Mouse (Mus musculus) intestine, embryonic 16.5 days (tissue): Measurements from ENCODE around the gene Ephb2. TPM values are rescaled to one million over a fixed set of nuclear protein-coding genes. Genes with fewer than 3 reads are reported as not detected.

Experiments
- ATAC-seq: fragments of 200-750 bp; cut with Nextera tagmentation; 2 replicates; pipeline ENCODE4 v1.8.0; 2017; ENCODE audit warnings: moderate TSS enrichment, moderate library complexity
- H3K27ac ChIP-seq: fragments of 300-500 bp; sonication (generic); 2 replicates; pipeline ENCODE4 v1.5.1; 2014; ENCODE audit warnings: mild to moderate bottlenecking, low read length
- H3K27me3 ChIP-seq: fragments of 300-500 bp; sonication (generic); replicated peaks from 2 replicates; pipeline ENCODE4 v1.6.1; 2014; ENCODE audit warnings: low read length, control low read depth, mixed read lengths; ENCODE audit not compliant: control insufficient read depth, insufficient read depth
- H3K36me3 ChIP-seq: fragments of 300-500 bp; sonication (generic); 2 replicates; pipeline ENCODE4 v1.6.1; 2014; ENCODE audit warnings: low read length, control low read depth; ENCODE audit not compliant: control insufficient read depth, insufficient read depth
- H3K4me1 ChIP-seq: fragments of 300-500 bp; sonication (generic); 2 replicates; pipeline ENCODE4 v1.6.1; 2014; ENCODE audit warnings: low read length, control low read depth, mixed read lengths; ENCODE audit not compliant: control insufficient read depth, insufficient read depth
- H3K4me2 ChIP-seq: fragments of 300-500 bp; sonication (generic); 2 replicates; pipeline ENCODE4 v1.6.1; 2014; ENCODE audit warnings: low read depth, low read length, control low read depth
- H3K4me3 ChIP-seq: fragments of 300-500 bp; sonication (generic); 2 replicates; pipeline ENCODE4 v1.5.1; 2014; ENCODE audit warnings: mild to moderate bottlenecking, low read length
- H3K9ac ChIP-seq: fragments of 300-500 bp; sonication (generic); 2 replicates; pipeline ENCODE4 v1.6.1; 2014; ENCODE audit warnings: low read depth, low read length
- H3K9me3 ChIP-seq: fragments of 300-500 bp; sonication (generic); 2 replicates; pipeline ENCODE4 v1.6.1; 2016; ENCODE audit warnings: low read length, control low read depth; ENCODE audit not compliant: control insufficient read depth
- WGBS: fragments of 180-500 bp; shearing (Covaris S2); extraction: QIAGEN DNeasy Blood & Tissue Kit; methylation state at CpG from one replicate; pipeline ENCODE4 v1.1.7; 2014; 5-methylcytosine and 5-hydroxymethylcytosine counted together
- polyA plus RNA-seq: library from polyadenylated mRNA; unstranded; fragments of >200 nt; fragmentation: Nextera tagmentation; extraction: Ambion mirVana; gene quantifications from 2 replicates; pipeline ENCODE4 v1.2.1, GENCODE M21; 2015

Ephb2 gene
- polyA plus RNA-seq, 1 experiment from 2014 or later = 3.5 TPM

DNA sequence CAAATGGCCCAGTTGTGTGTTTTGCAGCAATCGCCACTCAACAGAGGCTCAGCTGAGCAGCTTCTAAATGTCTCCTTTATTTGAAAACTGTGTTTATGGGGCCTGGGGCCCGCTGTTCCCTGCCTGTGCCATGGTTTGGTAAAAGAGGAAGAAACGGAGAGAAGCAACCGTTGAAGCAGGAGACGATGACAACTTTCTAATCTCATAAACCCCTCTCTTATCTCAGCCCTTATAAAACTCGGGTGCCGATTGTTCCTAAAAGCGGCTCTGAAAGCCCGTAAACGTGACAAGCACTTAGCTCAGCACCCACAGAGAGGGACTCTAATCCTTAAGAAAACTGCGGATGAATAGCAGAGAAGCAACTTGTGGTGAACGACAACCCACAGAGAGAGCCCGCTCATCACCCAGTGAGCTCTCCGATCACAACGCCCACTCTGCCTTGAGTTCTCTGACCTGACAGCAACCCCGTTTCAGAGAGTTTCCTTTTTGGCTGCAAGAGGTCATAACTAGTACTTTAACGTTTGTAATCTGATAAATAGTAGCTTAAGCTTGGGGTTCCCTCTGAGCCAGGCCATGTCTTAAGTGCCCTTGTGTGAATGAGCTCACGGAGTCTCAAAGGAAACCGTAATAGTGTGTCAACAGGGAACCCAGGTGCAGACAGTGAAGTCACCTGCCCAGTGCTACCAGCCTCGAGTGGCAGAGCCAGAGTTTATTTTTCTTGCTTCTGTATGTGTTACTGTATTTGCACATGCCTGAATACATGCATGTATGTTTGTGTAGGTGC, 123.6 kb downstream of the Ephb2 start:
- no peak overlapping the region for H3K4me3 ChIP-seq
- H3K27ac ChIP-seq = peak overlapping the region; percentile 15; the same call in 1 of the 2 replicates
- 30% methylated on average over 20 of the region's 20 CpGs for WGBS
- H3K4me1 ChIP-seq = peaks cover 24% of the 10 kb centered on the region
- H3K4me2 ChIP-seq = no peak overlapping the region
- no peaks in the 10 kb centered on the region for H3K36me3 ChIP-seq
- H3K9me3 ChIP-seq = no peaks in the 10 kb centered on the region
- H3K27me3 ChIP-seq = no peaks in the 10 kb centered on the region
- H3K9ac ChIP-seq = no peak overlapping the region
- ATAC-seq = peak; percentile 22; the same call in 1 of the 2 replicates

DNA sequence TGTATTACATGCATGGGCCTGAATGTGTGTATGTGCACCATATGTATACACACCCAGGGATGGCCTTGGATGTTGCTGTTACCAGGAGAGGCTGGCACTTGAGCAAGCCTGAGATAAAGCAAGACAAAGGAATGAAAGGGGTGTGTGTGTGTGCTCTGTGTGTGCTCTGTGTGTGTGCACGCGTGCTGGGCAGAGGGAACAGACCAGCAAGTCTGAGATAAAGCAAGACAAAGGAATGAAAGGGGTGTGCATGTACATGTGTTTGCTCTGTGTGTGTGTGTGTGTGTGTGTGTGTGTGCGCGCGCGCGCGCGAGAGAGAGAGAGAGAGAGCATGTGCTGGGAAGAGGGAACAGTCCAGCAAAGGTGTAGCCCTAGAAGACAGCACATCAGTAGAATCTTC, 125.4 kb downstream of the Ephb2 start:
- H3K36me3 ChIP-seq = no peaks in the 10 kb centered on the region
- H3K4me3 ChIP-seq = no peak overlapping the region
- H3K9me3 ChIP-seq = no peaks in the 10 kb centered on the region
- H3K4me1 ChIP-seq = peaks cover 27% of the 10 kb centered on the region
- H3K27ac ChIP-seq = no peak overlapping the region
- H3K9ac ChIP-seq = no peak overlapping the region
- no peak for ATAC-seq
- H3K27me3 ChIP-seq = no peaks in the 10 kb centered on the region
- 96% methylated on average over 9 of the region's 9 CpGs for WGBS
- no peak overlapping the region for H3K4me2 ChIP-seq

DNA sequence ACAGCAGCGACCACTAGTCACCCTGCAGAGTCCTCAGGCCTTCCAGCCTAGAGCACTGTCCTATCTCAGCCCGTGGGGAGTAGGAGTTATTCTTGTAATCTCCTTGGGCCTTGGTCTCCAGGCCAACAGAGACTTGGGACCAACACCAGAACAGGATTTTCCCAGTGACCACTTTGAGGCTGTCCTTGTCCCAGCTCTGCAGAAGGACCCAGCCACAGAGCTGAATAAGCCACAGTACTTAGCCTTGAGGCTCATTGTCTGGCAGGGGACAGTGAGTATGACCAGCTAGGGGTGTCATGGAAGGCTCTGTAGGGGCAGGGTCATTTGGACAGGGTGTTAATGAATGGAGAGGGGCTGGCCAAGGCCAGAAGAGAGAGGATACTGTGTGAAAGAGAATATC, 126.8 kb downstream of the Ephb2 start:
- H3K9me3 ChIP-seq = no peaks in the 10 kb centered on the region
- no peak overlapping the region for H3K4me3 ChIP-seq
- H3K4me2 ChIP-seq = no peak overlapping the region
- H3K4me1 ChIP-seq = peaks cover 20% of the 10 kb centered on the region
- 50% methylated on average over 2 of the region's 2 CpGs for WGBS
- H3K27ac ChIP-seq = no peak overlapping the region
- no peaks in the 10 kb centered on the region for H3K36me3 ChIP-seq
- no peak overlapping the region for H3K9ac ChIP-seq
- no peaks in the 10 kb centered on the region for H3K27me3 ChIP-seq
- ATAC-seq = no peak

DNA sequence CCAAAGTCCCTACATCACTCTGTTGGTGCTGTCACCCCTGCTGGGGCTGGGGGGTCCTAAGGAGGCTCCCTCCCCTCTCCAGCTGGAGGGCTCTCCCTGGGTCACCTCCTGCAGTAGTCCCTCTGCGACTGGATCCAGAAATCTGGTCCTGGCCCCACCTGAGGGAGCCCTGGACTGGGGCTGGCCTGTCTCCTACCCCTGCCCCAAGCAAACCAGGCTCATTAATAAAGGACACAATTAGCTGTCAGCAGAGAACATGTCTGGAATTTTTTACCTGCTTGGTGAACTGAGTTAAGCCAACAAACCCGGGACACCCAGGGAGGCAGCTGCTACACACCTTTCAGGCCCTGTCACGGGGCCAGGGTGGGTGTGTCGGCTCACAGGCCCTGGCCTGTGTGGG, 129.1 kb downstream of the Ephb2 start:
- H3K4me3 ChIP-seq = no peak overlapping the region
- no peak overlapping the region for H3K9ac ChIP-seq
- no peak for ATAC-seq
- WGBS = 52% methylated on average over 4 of the region's 4 CpGs
- H3K9me3 ChIP-seq = no peaks in the 10 kb centered on the region
- peaks cover 8% of the 10 kb centered on the region for H3K4me1 ChIP-seq
- no peak overlapping the region for H3K27ac ChIP-seq
- no peak overlapping the region for H3K4me2 ChIP-seq
- H3K27me3 ChIP-seq = no peaks in the 10 kb centered on the region
- H3K36me3 ChIP-seq = no peaks in the 10 kb centered on the region

DNA sequence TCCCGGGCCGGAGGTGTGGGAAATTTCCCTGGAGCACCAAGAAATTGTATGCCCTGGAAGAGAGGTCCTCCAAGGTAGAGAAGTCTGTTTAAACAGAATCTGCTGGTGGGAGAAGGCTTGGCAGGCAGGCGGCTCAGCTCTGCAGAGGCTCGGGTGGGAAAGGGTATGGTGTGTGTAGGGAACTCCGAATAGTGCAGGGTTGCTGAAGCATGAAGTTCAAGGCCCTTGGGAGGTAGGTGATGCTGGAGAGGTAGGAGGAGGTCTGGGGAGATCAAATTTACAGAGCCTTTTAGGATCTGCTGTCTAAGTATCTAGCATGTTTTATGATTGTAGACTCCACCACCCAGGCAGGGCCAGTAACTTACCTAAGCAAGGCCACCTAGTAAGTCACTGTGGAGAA, 130.7 kb downstream of the Ephb2 start:
- H3K27me3 ChIP-seq = no peaks in the 10 kb centered on the region
- no peak overlapping the region for H3K4me3 ChIP-seq
- H3K27ac ChIP-seq = no peak overlapping the region
- no peak overlapping the region for H3K4me2 ChIP-seq
- peaks cover 7% of the 10 kb centered on the region; the same call in 1 of the 2 replicates for H3K4me1 ChIP-seq
- no peaks in the 10 kb centered on the region for H3K36me3 ChIP-seq
- H3K9ac ChIP-seq = no peak overlapping the region
- 81% methylated on average over 5 of the region's 5 CpGs for WGBS
- no peak for ATAC-seq
- no peaks in the 10 kb centered on the region for H3K9me3 ChIP-seq

DNA sequence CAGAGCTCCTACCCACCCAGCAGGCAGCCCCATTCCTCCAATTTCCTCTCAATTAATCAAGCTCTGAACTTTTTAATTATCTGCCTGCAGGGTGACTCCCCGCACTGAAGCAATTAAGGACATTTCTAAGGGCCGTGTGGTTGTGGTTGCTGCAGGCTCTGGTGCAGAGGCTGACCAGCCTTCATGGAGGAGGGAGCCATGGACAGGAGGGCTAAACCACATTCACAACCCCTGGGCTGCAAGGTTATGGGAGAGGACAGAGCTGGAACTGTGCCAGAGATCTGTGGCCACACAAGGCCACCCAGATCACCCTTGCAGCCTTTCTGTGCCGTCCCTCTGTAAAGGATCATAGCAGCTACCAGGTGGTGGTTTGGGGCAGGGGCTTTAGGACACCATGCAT, 131.2 kb downstream of the Ephb2 start:
- Histone ChIP-seq H3K4me1 (peaks cover 7% of the 10 kb centered on the region; the same call in 1 of the 2 replicates), H3K9me3 (no peaks in the 10 kb centered on the region), H3K9ac (no peak overlapping the region), H3K27ac (no peak overlapping the region), H3K27me3 (no peaks in the 10 kb centered on the region), H3K4me3 (no peak overlapping the region), H3K36me3 (no peaks in the 10 kb centered on the region), H3K4me2 (no peak overlapping the region)
- WGBS = 49% methylated on average over 3 of the region's 3 CpGs
- ATAC-seq = no peak

DNA sequence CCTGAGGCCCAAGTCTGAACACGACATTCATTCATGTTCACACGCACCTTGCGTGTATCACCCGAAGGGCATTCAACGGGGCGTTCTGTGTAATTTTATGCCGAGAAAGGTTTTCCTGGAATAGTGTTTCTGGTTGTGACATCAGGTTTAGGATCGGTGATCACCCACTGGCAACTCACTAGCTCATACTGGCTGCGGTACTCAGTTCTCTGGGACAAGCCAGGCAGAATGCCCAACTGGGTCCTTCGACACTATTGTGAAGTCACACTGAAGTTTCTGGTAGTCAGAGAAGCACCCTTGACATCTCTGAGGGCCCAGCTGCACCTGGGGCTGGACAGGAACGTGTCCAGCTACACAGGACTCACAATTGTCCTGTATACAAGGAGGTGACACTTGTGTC, 132.4 kb downstream of the Ephb2 start:
- no peaks in the 10 kb centered on the region for H3K27me3 ChIP-seq
- H3K9me3 ChIP-seq = no peaks in the 10 kb centered on the region
- H3K27ac ChIP-seq = no peak overlapping the region
- no peak overlapping the region for H3K4me3 ChIP-seq
- peaks cover 5% of the 10 kb centered on the region; the same call in 1 of the 2 replicates for H3K4me1 ChIP-seq
- H3K9ac ChIP-seq = no peak overlapping the region
- no peak for ATAC-seq
- 91% methylated on average over 11 of the region's 11 CpGs for WGBS
- no peak overlapping the region for H3K4me2 ChIP-seq
- H3K36me3 ChIP-seq = no peaks in the 10 kb centered on the region

DNA sequence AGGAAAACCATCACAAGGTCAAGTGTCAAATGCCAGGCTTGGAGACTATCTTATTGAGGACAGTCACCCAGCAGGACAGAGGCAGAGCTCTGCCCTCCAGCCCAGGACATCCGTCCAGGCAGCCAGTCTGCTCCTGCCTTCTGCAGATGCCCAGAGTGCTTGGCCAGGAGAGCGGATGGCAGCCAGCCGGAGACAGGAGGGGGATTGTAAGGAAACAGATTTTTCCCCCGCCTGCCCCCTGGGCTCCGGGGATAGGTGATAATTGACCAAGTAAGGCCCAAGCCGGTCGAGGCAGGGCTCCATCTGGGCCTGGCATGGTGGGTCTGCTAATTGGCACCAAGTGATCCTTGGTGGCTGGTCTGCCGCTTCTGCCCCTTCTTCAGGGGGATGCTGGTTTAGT, 133.3 kb downstream of the Ephb2 start:
- H3K9ac ChIP-seq = no peak overlapping the region
- H3K4me1 ChIP-seq = peaks cover 3% of the 10 kb centered on the region; the same call in 1 of the 2 replicates
- no peak overlapping the region for H3K4me2 ChIP-seq
- no peaks in the 10 kb centered on the region for H3K9me3 ChIP-seq
- 70% methylated on average over 8 of the region's 8 CpGs for WGBS
- H3K4me3 ChIP-seq = no peak overlapping the region
- H3K27ac ChIP-seq = no peak overlapping the region
- H3K27me3 ChIP-seq = no peaks in the 10 kb centered on the region
- ATAC-seq = no peak
- H3K36me3 ChIP-seq = no peaks in the 10 kb centered on the region

DNA sequence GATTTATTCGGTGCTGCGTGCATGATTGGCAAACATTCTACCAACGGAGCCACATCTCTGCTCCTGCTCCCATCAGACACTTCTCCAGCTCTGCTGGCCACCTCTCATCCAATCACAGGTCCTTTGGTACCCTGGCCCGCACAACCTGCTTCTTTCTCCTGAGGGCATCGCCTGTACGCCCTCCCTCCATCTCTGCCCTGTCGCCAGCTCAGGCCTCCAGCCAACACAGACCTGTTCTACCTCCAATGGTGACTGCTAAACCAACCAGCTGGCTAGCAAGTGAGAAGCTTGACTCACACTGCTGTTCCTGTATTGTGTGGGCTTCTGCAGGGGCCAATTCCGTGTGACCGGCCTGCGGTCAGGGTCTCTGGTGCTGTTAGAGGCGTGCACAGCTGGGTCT, 134.6 kb downstream of the Ephb2 start:
- Histone ChIP-seq H3K36me3 (no peaks in the 10 kb centered on the region), H3K4me1 (no peaks in the 10 kb centered on the region), H3K27me3 (no peaks in the 10 kb centered on the region), H3K27ac (no peak overlapping the region), H3K4me3 (no peak overlapping the region), H3K9ac (no peak overlapping the region), H3K9me3 (no peaks in the 10 kb centered on the region), H3K4me2 (no peak overlapping the region)
- ATAC-seq = no peak
- WGBS = 90% methylated on average over 11 of the region's 11 CpGs

DNA sequence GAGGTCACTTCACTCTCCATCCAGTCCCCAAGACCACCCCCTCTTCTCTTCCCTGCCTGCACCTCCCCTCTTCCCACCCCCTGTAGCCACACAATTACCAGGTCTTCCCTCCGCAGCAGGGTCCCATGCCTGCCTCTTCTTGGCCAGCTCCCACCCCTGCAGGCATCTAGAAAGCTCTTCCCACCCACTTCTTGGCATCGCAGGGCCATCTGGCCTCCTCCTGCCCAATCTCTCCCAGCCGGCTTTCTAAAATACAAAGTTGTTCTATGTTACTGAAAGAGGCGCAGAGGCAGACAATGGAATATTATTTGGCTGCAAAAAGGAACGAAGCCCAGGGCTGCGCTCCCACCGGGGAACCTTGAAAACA, 136.7 kb downstream of the Ephb2 start:
- H3K9me3 ChIP-seq = no peaks in the 10 kb centered on the region

More for the DNA sequence above, 136.7 kb downstream of the Ephb2 start:
- H3K4me2 ChIP-seq = no peak overlapping the region
- no peaks in the 10 kb centered on the region; the same call in 1 of the 2 replicates for H3K36me3 ChIP-seq
- H3K27me3 ChIP-seq = no peaks in the 10 kb centered on the region
- WGBS = 77% methylated on average over 7 of the region's 7 CpGs
- no peak overlapping the region for H3K4me3 ChIP-seq
- H3K4me1 ChIP-seq = no peaks in the 10 kb centered on the region
- H3K9ac ChIP-seq = no peak overlapping the region
- H3K27ac ChIP-seq = no peak overlapping the region
- no peak for ATAC-seq
